Mouse (Mus musculus): ENCODE results near the gene Tmem267. TPM values are rescaled to one million over a fixed set of nuclear protein-coding genes. Genes with fewer than 3 reads are reported as not detected.
A peak's percentile ranks its signal among the peaks of the same experiment; 100 is the strongest.
"Not testable (repeated sequence)": the region's sequence is repeated elsewhere in the genome, so short reads cannot be mapped to it uniquely, and the experiment has no call there.

The Tmem267 gene
- 1.0 and 1.1 TPM in 2 replicates for polyA plus RNA-seq (2015; fragmentation: Nextera tagmentation; extraction: Ambion mirVana)

DNA sequence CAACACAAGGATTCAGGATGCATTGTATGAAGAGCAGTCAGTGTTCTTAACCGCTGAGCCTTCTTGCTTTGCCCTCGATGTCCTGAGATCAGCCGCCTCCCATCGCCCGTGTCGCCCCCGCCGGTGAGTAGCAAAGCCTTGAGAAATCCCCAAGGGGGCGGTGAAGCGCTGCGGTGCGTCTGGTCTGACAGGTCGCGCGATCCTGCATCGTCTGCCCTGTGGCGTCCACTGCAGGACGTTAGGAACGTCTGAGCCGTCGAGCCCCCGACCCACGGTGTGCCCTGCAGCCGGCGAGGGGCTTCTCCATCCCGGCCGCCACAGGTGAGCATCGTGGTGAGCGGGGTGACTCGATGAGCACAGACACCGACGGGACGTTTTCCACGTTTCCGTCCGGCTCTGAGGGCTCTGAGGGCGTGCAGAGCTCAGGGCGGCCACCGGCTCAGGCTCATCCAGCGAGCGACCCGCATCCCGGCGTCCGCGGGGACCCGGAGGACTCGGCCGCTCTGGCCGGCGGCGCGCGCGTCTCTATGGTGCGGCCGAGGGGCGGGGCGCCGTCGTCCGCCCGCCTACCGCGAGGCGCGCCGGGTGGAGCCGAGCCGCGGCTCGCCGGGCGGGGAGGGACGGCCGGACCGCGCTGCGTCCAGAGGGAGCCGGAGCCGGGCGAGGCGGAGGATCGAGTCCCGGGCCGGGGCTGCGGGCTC, at the start of gene Tmem267, which contains the start of gene 3110070M22Rik:
Tmem267 (plus strand) TSS at position 160 of the 701 bp plus-strand sequence.
3110070M22Rik (minus strand) TSS at position 504 of the 701 bp plus-strand sequence.
- no peak for ATAC-seq (replicated peaks; ENCODE audit: insufficient number of reproducible peaks, insufficient read depth, low FRiP score, low read depth)
- H3K4me3 ChIP-seq, result no peak within 1 kb of the TSS
- H3K9ac ChIP-seq, result peak within 1 kb of the TSS; percentile 34
- H3K27ac ChIP-seq, result peak within 1 kb of the TSS; percentile 48
- no peaks in the 10 kb centered on the region for H3K4me1 ChIP-seq (replicated peaks)
- peaks cover 23% of the 10 kb centered on the region for H3K36me3 ChIP-seq
- H3K27me3 ChIP-seq, result no peaks in the 10 kb centered on the region
- 76% methylated on average over 87 of the region's 87 CpGs for WGBS
- H3K4me2 ChIP-seq, result peak within 1 kb of the TSS; percentile 54
- peaks cover 18% of the 10 kb centered on the region for H3K9me3 ChIP-seq (replicated peaks)

DNA sequence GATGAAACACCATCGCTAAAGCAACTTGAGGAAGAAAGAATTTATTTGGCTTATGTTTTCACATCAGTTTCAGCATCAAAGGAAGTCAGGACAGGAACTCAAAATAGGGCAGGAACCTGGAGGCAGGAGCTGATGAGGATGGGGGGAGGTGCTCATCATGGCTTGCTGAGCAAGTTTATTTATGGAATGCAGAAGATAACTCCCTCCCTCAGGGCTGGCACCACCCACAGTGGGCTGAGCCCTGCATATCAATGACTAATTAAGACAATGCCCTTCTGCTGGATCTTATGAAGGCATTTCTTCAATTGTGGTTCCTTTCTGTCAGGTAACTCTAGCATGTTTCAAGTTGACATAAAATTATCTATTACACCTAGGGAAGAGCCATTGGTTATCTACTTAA, 45.6 kb upstream of the Tmem267 start:
- Histone ChIP-seq H3K36me3 (peaks cover 60% of the 10 kb centered on the region), H3K9me3 (replicated peaks) (no peaks in the 10 kb centered on the region), H3K4me3 (no peak overlapping the region), H3K9ac (no peak overlapping the region), H3K4me1 (replicated peaks) (no peaks in the 10 kb centered on the region), H3K4me2 (no peak overlapping the region), H3K27ac (no peak overlapping the region), H3K27me3 (no peaks in the 10 kb centered on the region)
- no peak for ATAC-seq (replicated peaks; ENCODE audit: insufficient number of reproducible peaks, insufficient read depth, low FRiP score, low read depth)
- 84% methylated on average over 1 of the region's 1 CpGs for WGBS

GRCm38 (mm10) chr13:119453563-119453962, 34.3 kb upstream of the Tmem267 start:
- no peaks in the 10 kb centered on the region for H3K27me3 ChIP-seq
- H3K4me3 ChIP-seq, result no peak overlapping the region
- ATAC-seq (replicated peaks; ENCODE audit: insufficient number of reproducible peaks, insufficient read depth, low FRiP score, low read depth), result no peak
- H3K4me1 ChIP-seq (replicated peaks), result no peaks in the 10 kb centered on the region
- H3K27ac ChIP-seq, result no peak overlapping the region
- H3K9ac ChIP-seq, result no peak overlapping the region
- H3K4me2 ChIP-seq, result no peak overlapping the region
- WGBS, result 95% methylated on average over 4 of the region's 4 CpGs
- no peaks in the 10 kb centered on the region for H3K9me3 ChIP-seq (replicated peaks)
- H3K36me3 ChIP-seq, result peaks cover 60% of the 10 kb centered on the region

DNA sequence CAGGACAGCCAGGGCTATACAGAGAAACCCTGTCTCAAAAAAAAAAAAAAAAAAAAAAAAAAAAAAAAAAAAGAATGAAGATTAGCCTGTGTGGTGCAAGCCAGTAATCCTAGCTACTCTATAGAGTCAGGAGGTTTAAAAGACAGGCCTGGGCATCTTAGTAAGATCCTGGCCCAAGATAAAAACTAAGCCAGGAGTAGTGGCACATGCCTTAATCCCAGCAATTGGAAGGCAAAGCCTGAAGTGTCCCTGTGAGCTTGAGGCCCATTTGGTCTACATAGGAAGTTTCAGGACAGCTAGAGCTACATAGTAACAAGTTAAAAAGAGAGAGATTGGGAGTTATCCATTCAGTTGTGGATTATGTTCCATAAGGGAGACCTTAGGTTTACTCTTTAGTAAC, 32.8 kb upstream of the Tmem267 start:
- Histone ChIP-seq H3K36me3 (peaks cover 61% of the 10 kb centered on the region), H3K27me3 (no peaks in the 10 kb centered on the region)

GRCm38 (mm10) chr13:119456342-119456741, 31.5 kb upstream of the Tmem267 start:
- Histone ChIP-seq H3K4me2 (no peak overlapping the region), H3K9me3 (replicated peaks) (no peaks in the 10 kb centered on the region), H3K4me1 (replicated peaks) (no peaks in the 10 kb centered on the region), H3K27me3 (no peaks in the 10 kb centered on the region), H3K9ac (no peak overlapping the region), H3K36me3 (peaks cover 48% of the 10 kb centered on the region), H3K27ac (no peak overlapping the region), H3K4me3 (no peak overlapping the region)
- ATAC-seq (replicated peaks; ENCODE audit: insufficient number of reproducible peaks, insufficient read depth, low FRiP score, low read depth), result no peak
- 82% methylated on average over 7 of the region's 7 CpGs for WGBS

More for the DNA sequence above, 32.8 kb upstream of the Tmem267 start:
- H3K9me3 ChIP-seq (replicated peaks), result no peaks in the 10 kb centered on the region
- no peak overlapping the region for H3K4me3 ChIP-seq
- no peak for ATAC-seq (replicated peaks; ENCODE audit: insufficient number of reproducible peaks, insufficient read depth, low FRiP score, low read depth)
- no peaks in the 10 kb centered on the region for H3K4me1 ChIP-seq (replicated peaks)
- H3K4me2 ChIP-seq, result no peak overlapping the region
- H3K27ac ChIP-seq, result no peak overlapping the region
- no peak overlapping the region for H3K9ac ChIP-seq

DNA sequence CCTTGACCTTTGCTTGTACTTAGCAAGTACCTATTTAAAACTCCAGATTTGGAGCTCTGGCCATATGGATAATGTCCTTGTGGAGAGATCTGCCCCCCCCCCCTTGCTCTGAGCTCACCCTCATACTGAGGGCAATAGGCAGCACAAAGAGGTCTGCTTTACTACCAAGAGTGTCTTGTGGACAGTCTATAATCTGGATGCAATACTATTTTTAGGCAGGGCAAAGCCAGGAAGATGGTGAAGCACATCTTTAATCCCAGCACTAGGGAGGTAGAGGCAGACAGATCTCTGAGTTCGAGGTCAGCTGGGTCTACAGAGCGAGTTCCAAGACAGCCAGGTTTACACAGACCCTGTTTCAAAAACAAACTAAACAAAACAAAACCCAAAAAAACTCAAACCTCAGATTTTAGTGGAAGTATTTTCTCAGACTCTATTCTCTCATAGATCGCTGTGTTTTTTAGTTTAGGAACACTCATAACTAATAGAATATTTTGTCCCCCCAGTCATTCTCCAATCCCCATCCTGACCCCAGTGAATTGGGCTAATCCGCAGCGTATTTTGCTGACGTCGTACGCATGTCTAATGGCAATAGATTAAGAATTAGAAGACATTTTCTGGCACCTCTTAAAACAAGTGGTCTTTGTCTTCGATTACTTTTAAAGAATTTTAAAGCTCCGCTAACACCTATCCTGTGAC, 25.8 kb upstream of the Tmem267 start:
- ATAC-seq (replicated peaks; ENCODE audit: insufficient number of reproducible peaks, insufficient read depth, low FRiP score, low read depth), result peak; percentile 19; the same call in 1 of the 2 replicates
- WGBS, result 10% methylated on average over 10 of the region's 10 CpGs
- H3K36me3 ChIP-seq, result peaks cover 26% of the 10 kb centered on the region

DNA sequence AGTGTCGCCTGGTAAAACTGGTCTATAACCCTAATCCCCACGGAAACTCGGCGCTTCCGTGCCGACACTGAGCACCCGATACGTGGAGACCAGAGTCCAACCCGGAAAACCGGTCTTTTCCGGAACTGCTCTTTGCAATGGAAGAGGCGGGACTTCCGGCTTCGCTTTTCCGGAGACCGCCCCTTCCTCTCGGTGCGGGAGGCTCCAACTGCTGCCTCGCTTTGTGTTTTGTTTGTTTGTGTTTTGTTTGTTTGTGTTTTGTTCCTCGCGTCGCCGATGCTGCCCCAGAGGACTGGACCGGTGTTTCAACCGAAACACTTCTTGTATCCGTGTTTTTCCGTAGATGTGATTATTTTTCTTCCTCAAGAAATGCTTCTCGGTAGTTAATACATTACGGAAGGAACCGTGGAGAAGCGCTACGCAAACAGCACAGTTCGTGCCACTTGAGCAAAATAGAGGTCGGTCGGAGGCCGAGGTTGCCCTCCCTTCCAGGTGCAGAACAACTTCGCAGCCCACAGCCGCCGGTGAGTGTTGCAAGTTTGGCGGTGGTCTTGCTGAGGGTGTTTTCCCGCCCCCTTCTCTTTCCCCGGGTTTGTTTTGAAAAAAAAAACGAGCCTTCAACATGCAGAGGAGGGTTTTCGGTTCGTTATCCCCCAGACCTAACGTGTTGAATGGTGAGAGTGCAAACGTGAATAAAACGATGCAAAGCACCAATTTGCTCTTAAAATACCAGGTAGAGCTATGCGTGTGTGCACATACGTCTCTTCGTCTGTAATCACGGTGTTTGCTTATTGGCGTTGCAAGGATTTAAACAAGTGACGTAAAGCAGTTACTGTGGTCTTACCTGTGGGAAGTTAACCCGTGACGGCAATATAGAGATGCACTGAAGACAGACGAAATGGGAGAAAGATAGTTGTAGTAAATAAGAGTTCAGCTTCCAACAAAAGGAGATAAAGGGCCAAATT, 25.0 kb upstream of the Tmem267 start, which contains the start of gene 4833420G17Rik:
4833420G17Rik (plus strand) TSS at position 173 of the 965 bp plus-strand sequence.
- H3K36me3 ChIP-seq, result peaks cover 30% of the 10 kb centered on the region
- peak within 1 kb of the TSS; percentile 69 for H3K9ac ChIP-seq
- peak; percentile 93 for ATAC-seq (replicated peaks; ENCODE audit: insufficient number of reproducible peaks, insufficient read depth, low FRiP score, low read depth)
- peak within 1 kb of the TSS; percentile 72 for H3K4me2 ChIP-seq
- peak within 1 kb of the TSS; percentile 74 for H3K4me3 ChIP-seq
- peak within 1 kb of the TSS; percentile 75 for H3K27ac ChIP-seq
- no peaks in the 10 kb centered on the region for H3K9me3 ChIP-seq (replicated peaks)
- H3K27me3 ChIP-seq, result no peaks in the 10 kb centered on the region
- WGBS, result 8% methylated on average over 57 of the region's 57 CpGs
- H3K4me1 ChIP-seq (replicated peaks), result peaks cover 12% of the 10 kb centered on the region

More for the DNA sequence above, 25.8 kb upstream of the Tmem267 start:
- H3K27ac ChIP-seq, result peak overlapping the region; percentile 75
- no peaks in the 10 kb centered on the region for H3K27me3 ChIP-seq
- H3K9me3 ChIP-seq (replicated peaks), result no peaks in the 10 kb centered on the region
- peak overlapping the region; percentile 61 for H3K4me2 ChIP-seq
- H3K9ac ChIP-seq, result peak overlapping the region; percentile 69
- peak overlapping the region; percentile 74 for H3K4me3 ChIP-seq
- H3K4me1 ChIP-seq (replicated peaks), result peaks cover 12% of the 10 kb centered on the region

DNA sequence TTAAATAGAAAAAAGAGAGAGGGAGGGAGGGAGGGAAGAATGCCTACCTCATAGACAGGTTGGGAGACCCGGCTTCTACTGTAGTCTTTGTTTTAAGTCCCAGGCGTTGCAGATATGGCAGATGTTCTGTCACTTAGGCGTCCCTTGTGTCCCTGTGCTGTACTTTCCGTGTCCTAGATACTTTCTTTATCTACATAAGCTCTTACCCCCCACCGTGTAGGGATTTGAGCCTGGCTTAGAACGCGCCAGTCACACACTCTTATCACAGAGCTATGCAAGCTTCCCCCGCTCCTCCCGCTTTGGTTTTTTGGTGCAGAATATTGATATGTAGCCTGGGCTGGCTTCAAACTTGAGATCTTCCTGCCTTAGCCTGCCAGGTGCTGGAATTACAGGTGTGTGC, 11.2 kb upstream of the Tmem267 start:
- no peaks in the 10 kb centered on the region for H3K4me1 ChIP-seq (replicated peaks)
- H3K36me3 ChIP-seq, result peaks cover 68% of the 10 kb centered on the region
- H3K9me3 ChIP-seq (replicated peaks), result no peaks in the 10 kb centered on the region
- 45% methylated on average over 9 of the region's 9 CpGs for WGBS
- H3K9ac ChIP-seq, result no peak overlapping the region
- H3K27me3 ChIP-seq, result no peaks in the 10 kb centered on the region
- no peak overlapping the region for H3K27ac ChIP-seq
- H3K4me3 ChIP-seq, result no peak overlapping the region
- no peak overlapping the region for H3K4me2 ChIP-seq
- ATAC-seq (replicated peaks; ENCODE audit: insufficient number of reproducible peaks, insufficient read depth, low FRiP score, low read depth), result no peak

DNA sequence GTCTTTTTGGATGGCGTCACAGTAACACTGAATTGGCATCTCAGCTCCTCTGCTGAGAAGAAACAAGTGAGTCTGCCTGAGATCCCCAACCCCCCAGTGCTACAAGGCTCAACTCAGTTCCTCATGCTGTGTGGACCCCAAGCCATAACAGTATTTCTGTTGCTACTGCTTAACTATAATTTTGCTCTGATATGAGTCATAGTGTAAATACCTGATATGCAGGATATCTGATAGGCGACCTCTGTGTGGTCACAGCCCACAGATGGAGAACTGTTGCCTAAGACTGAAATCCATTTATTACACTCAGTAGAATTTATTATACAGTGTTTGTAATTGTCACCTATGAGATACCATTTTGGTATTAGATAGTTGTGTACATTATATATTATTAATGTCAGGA, 10.1 kb upstream of the Tmem267 start:
- Histone ChIP-seq H3K27me3 (no peaks in the 10 kb centered on the region), H3K9me3 (replicated peaks) (no peaks in the 10 kb centered on the region), H3K4me2 (no peak overlapping the region), H3K27ac (no peak overlapping the region), H3K4me3 (no peak overlapping the region), H3K36me3 (peaks cover 59% of the 10 kb centered on the region), H3K4me1 (replicated peaks) (no peaks in the 10 kb centered on the region), H3K9ac (no peak overlapping the region)
- 82% methylated on average over 2 of the region's 2 CpGs for WGBS
- no peak for ATAC-seq (replicated peaks; ENCODE audit: insufficient number of reproducible peaks, insufficient read depth, low FRiP score, low read depth)

DNA sequence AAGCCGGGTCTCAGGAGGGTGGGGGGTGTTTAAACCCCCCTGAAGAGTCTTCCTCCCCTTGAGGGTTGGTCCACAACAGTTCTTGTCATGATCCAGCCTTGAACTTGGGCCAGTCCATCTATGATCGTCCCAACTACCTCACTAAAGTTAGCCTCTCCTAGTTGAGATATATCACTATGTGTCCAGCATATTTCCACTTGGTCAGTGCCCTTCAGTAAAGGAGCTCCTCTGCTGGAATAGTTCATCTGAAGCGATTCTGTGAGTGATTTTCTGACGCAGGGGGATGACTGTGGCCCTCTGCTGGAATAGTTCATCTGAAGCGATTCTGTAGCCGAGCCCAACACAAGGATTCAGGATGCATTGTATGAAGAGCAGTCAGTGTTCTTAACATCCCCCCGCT, 485 bp upstream of the Tmem267 start:
- Histone ChIP-seq H3K27me3 (no peaks in the 10 kb centered on the region), H3K4me2 (peak overlapping the region; percentile 54), H3K36me3 (peaks cover 23% of the 10 kb centered on the region), H3K9ac (no peak overlapping the region), H3K4me3 (no peak overlapping the region), H3K27ac (no peak overlapping the region), H3K4me1 (replicated peaks) (no peaks in the 10 kb centered on the region), H3K9me3 (replicated peaks) (peaks cover 18% of the 10 kb centered on the region)
- 59% methylated on average over 7 of the region's 7 CpGs for WGBS
- ATAC-seq (replicated peaks; ENCODE audit: insufficient number of reproducible peaks, insufficient read depth, low FRiP score, low read depth), result no peak

DNA sequence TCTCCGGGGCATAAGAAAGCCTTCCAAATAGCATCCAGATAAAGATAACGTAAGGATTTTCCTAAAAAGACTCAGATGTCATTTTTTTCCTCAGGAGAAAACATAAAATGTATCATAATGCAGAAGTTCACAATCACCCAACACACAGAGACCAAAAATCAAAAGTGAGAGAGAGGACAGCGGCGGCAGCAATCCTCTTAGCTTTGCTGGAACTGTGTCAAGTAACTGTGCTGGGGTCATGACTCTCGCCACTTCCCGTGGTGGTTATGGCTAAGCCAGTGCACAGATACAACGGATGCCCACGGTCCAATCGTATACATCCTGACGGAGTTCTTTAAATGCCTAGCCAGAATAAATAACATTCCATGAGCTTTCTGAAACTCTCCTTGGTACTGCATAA, 4.2 kb downstream of the Tmem267 start:
- H3K4me3 ChIP-seq; H3K4me1 ChIP-seq (replicated peaks); ATAC-seq (replicated peaks; ENCODE audit: insufficient number of reproducible peaks, insufficient read depth, low FRiP score, low read depth); H3K27ac ChIP-seq; H3K9ac ChIP-seq; H3K27me3 ChIP-seq; H3K36me3 ChIP-seq; H3K4me2 ChIP-seq: not testable (repeated sequence)
- 87% methylated on average over 10 of the region's 10 CpGs for WGBS
- H3K9me3 ChIP-seq (replicated peaks), result peaks cover 22% of the 10 kb centered on the region

Data from heart, embryonic 15.5 days (tissue).